Mouse (Mus musculus): Measurements from ENCODE around the gene Aggf1.

- no peak for TF ChIP-seq CTCF (IDR thresholded peaks at IDR 0.05; ENCODE audit: low read depth)
- no peak for TF ChIP-seq EP300 (optimal IDR thresholded peaks at IDR 0.05)
Observed at GRCm38 (mm10) chr13:95378696-95379095, 3.5 kb upstream of the Aggf1 start.
